Mouse (Mus musculus): ENCODE data around the gene Nr1h2. TPM values are rescaled to one million over a fixed set of nuclear protein-coding genes. Genes with fewer than 3 reads are reported as not detected.

Gene Nr1h2
- polyA plus RNA-seq, 1 experiment from 2014 or later, result 57.8 TPM

- no peak for ATAC-seq (ENCODE audit: insufficient number of reproducible peaks, insufficient read depth, low FRiP score, low read depth)
- Histone ChIP-seq H3K9me3 (ENCODE audit: control insufficient read depth, low read length) (no peaks in the 10 kb centered on the region), H3K27ac (replicated peaks in 1 of 2; ENCODE audit: control insufficient read depth in 1 of 2, insufficient read depth in 1 of 2, low read depth in 2 of 2, low read length in 2 of 2) (no peak overlapping the region), H3K4me1 (ENCODE audit: control insufficient read depth in 2 of 2, insufficient read depth in 2 of 2, low read length in 2 of 2) (peaks cover 17 to 19% of the 10 kb centered on the region in 2 experiments), H3K4me2 (ENCODE audit: low read length) (no peak overlapping the region), H3K27me3 (ENCODE audit: control insufficient read depth, insufficient read depth, low read length) (peaks cover 51% of the 10 kb centered on the region), H3K4me3 (ENCODE audit: control insufficient read depth in 1 of 2, insufficient read depth in 1 of 2, low read depth in 1 of 2, low read length in 2 of 2) (no peak overlapping the region), H3K9ac (ENCODE audit: low read length) (no peak overlapping the region), H3K36me3 (ENCODE audit: control insufficient read depth, insufficient read depth, low read length) (no peaks in the 10 kb centered on the region)
- 81% methylated on average over 14 of the region's 14 CpGs for WGBS
These were observed 27.2 kb downstream of the Nr1h2 start for GRCm38 (mm10) chr7:44526414-44527154.

DNA sequence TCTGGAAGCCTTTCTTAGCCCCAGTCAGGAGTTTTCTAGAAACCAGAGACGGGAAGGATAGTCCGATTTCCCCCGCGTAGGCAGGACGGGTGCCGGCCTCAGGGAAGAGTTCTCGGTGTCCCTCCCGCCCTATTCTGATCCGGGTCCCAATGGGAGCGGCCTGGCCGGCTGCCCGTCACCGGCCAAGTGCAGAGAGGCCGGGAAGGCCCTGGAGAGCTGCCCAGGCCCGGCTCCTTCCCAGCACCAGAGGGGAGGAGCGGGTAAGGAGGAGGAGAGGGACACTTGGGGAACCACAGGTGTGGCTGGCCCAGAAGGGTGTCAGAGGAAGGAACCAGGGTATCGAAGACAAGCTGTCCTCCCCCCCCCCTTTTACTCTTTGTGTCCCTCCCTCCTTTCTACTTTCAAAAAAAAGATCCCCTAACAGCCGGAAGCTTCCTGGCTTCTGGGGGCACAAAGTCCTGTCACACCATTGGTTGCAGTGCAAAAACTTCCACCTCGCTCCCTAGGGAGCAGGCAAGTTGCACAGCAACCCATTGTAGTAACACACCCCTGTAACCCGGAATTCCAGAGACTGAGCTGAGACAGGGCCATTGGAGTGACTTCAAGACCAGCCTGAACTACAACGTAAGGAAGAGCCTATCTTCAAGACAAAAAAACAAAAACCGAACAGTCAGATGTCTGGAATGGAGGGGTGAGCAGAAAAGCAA is 28.5 kb downstream of the Nr1h2 start:
- peak overlapping the region; percentile 57 for H3K4me2 ChIP-seq (ENCODE audit: low read length)
- H3K9me3 ChIP-seq (ENCODE audit: control insufficient read depth, low read length), result no peaks in the 10 kb centered on the region
- H3K27me3 ChIP-seq (ENCODE audit: control insufficient read depth, insufficient read depth, low read length), result peaks cover 61% of the 10 kb centered on the region
- H3K4me1 ChIP-seq (ENCODE audit: control insufficient read depth in 2 of 2, insufficient read depth in 2 of 2, low read length in 2 of 2), result peaks cover 17 to 20% of the 10 kb centered on the region in 2 experiments
- no peaks in the 10 kb centered on the region for H3K36me3 ChIP-seq (ENCODE audit: control insufficient read depth, insufficient read depth, low read length)
- WGBS, result 12% methylated on average over 22 of the region's 22 CpGs
- peak; percentile 66 for ATAC-seq (ENCODE audit: insufficient number of reproducible peaks, insufficient read depth, low FRiP score, low read depth)
- peak overlapping the region; percentile 70 for H3K9ac ChIP-seq (ENCODE audit: low read length)
- H3K4me3 ChIP-seq (ENCODE audit: control insufficient read depth in 1 of 2, insufficient read depth in 1 of 2, low read depth in 1 of 2, low read length in 2 of 2), result peak overlapping the region in 1 of 2 experiments; percentile 2; a peak in 2 of 4 replicates
- peak overlapping the region in 1 of 2 experiments; percentile 24; a peak in 1 of 4 replicates for H3K27ac ChIP-seq (replicated peaks in 1 of 2; ENCODE audit: control insufficient read depth in 1 of 2, insufficient read depth in 1 of 2, low read depth in 2 of 2, low read length in 2 of 2)

DNA sequence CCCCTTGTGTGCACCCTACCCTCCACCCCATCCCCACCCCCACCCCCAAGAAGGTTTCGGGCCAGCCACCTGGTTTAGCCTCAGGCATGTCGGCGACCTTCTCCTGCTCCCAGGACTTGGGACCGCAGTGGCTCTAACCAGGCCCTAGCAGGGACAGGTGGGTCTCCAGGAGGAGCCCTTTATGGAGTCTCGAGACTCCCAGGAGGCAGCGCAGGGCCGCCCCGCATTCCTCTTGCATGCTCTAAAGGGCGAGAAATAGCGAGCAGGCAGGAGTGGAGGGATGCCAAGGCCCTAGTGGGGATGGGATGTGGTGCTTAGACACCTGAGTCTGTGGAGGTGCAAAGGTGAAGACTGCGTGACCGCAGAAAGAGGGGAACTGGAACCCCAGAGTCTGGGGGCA is 29.2 kb downstream of the Nr1h2 start, which contains the start of gene Mybpc2:
TSS of gene Mybpc2 (minus strand) at position 155 of the 400 bp plus-strand sequence.
- H3K36me3 ChIP-seq (ENCODE audit: control insufficient read depth, insufficient read depth, low read length), result no peaks in the 10 kb centered on the region
- no peak for ATAC-seq (ENCODE audit: insufficient number of reproducible peaks, insufficient read depth, low FRiP score, low read depth)
- H3K4me3 ChIP-seq (ENCODE audit: control insufficient read depth in 1 of 2, insufficient read depth in 1 of 2, low read depth in 1 of 2, low read length in 2 of 2), result peak within 1 kb of the TSS in 1 of 2 experiments; percentile 2; a peak in 2 of 4 replicates
- peaks cover 56% of the 10 kb centered on the region for H3K27me3 ChIP-seq (ENCODE audit: control insufficient read depth, insufficient read depth, low read length)
- no peaks in the 10 kb centered on the region for H3K9me3 ChIP-seq (ENCODE audit: control insufficient read depth, low read length)
- peak within 1 kb of the TSS; percentile 57 for H3K4me2 ChIP-seq (ENCODE audit: low read length)
- peak within 1 kb of the TSS; percentile 70 for H3K9ac ChIP-seq (ENCODE audit: low read length)
- 25% methylated on average over 12 of the region's 12 CpGs for WGBS
- peaks cover 17 to 20% of the 10 kb centered on the region in 2 experiments for H3K4me1 ChIP-seq (ENCODE audit: control insufficient read depth in 2 of 2, insufficient read depth in 2 of 2, low read length in 2 of 2)
- peak within 1 kb of the TSS; percentile 10 to 24; a peak in 1 of 4 replicates for H3K27ac ChIP-seq (replicated peaks in 1 of 2; ENCODE audit: control insufficient read depth in 1 of 2, insufficient read depth in 1 of 2, low read depth in 2 of 2, low read length in 2 of 2)

DNA sequence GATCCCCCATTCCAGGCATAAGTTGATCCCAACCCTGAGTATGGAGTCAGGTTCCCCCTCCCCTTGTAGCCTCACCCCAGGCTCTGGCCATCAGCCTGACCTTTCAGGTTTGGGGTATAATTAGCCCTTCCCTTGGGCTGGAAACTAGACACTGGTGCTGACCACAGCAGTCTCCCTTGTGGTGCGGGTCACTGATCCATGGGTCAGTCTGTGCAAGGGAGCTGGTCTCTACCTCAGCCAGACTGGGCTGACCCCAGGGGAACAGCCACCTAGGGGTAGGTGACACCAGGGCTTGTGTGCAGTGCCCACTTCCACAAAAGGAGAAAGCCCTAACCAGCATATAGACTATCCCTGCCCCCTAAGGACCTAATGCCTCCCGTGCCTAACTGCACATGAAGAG is 30.7 kb downstream of the Nr1h2 start:
- ATAC-seq (ENCODE audit: insufficient number of reproducible peaks, insufficient read depth, low FRiP score, low read depth), result no peak
- no peaks in the 10 kb centered on the region for H3K36me3 ChIP-seq (ENCODE audit: control insufficient read depth, insufficient read depth, low read length)
- no peak overlapping the region for H3K4me2 ChIP-seq (ENCODE audit: low read length)
- no peaks in the 10 kb centered on the region for H3K9me3 ChIP-seq (ENCODE audit: control insufficient read depth, low read length)
- H3K27ac ChIP-seq (replicated peaks in 1 of 2; ENCODE audit: control insufficient read depth in 1 of 2, insufficient read depth in 1 of 2, low read depth in 2 of 2, low read length in 2 of 2), result no peak overlapping the region
- H3K27me3 ChIP-seq (ENCODE audit: control insufficient read depth, insufficient read depth, low read length), result peaks cover 50% of the 10 kb centered on the region
- WGBS, result 69% methylated on average over 2 of the region's 2 CpGs
- peaks cover 15 to 17% of the 10 kb centered on the region in 2 experiments for H3K4me1 ChIP-seq (ENCODE audit: control insufficient read depth in 2 of 2, insufficient read depth in 2 of 2, low read length in 2 of 2)
- H3K4me3 ChIP-seq (ENCODE audit: control insufficient read depth in 1 of 2, insufficient read depth in 1 of 2, low read depth in 1 of 2, low read length in 2 of 2), result no peak overlapping the region
- no peak overlapping the region for H3K9ac ChIP-seq (ENCODE audit: low read length)

GRCm38 (mm10) chr7:44521710-44522109 is 32.0 kb downstream of the Nr1h2 start:
- H3K27me3 ChIP-seq (ENCODE audit: control insufficient read depth, insufficient read depth, low read length), result peaks cover 56% of the 10 kb centered on the region
- peaks cover 13 to 14% of the 10 kb centered on the region in 2 experiments for H3K4me1 ChIP-seq (ENCODE audit: control insufficient read depth in 2 of 2, insufficient read depth in 2 of 2, low read length in 2 of 2)
- no peak; the same call in 1 of the 2 replicates for ATAC-seq (ENCODE audit: insufficient number of reproducible peaks, insufficient read depth, low FRiP score, low read depth)
- H3K27ac ChIP-seq (replicated peaks in 1 of 2; ENCODE audit: control insufficient read depth in 1 of 2, insufficient read depth in 1 of 2, low read depth in 2 of 2, low read length in 2 of 2), result no peak overlapping the region
- H3K36me3 ChIP-seq (ENCODE audit: control insufficient read depth, insufficient read depth, low read length), result no peaks in the 10 kb centered on the region
- H3K4me3 ChIP-seq (ENCODE audit: control insufficient read depth in 1 of 2, insufficient read depth in 1 of 2, low read depth in 1 of 2, low read length in 2 of 2), result no peak overlapping the region
- 2% methylated on average over 20 of the region's 20 CpGs for WGBS
- peak overlapping the region; percentile 34; the same call in 1 of the 2 replicates for H3K4me2 ChIP-seq (ENCODE audit: low read length)
- no peaks in the 10 kb centered on the region for H3K9me3 ChIP-seq (ENCODE audit: control insufficient read depth, low read length)
- H3K9ac ChIP-seq (ENCODE audit: low read length), result peak overlapping the region; percentile 27; the same call in 1 of the 2 replicates

GRCm38 (mm10) chr7:44520990-44521389 is 32.8 kb downstream of the Nr1h2 start:
- H3K36me3 ChIP-seq (ENCODE audit: control insufficient read depth, insufficient read depth, low read length), result no peaks in the 10 kb centered on the region
- H3K4me2 ChIP-seq (ENCODE audit: low read length), result no peak overlapping the region
- H3K9me3 ChIP-seq (ENCODE audit: control insufficient read depth, low read length), result no peaks in the 10 kb centered on the region
- no peak overlapping the region for H3K27ac ChIP-seq (replicated peaks in 1 of 2; ENCODE audit: control insufficient read depth in 1 of 2, insufficient read depth in 1 of 2, low read depth in 2 of 2, low read length in 2 of 2)
- WGBS, result 72% methylated on average over 3 of the region's 3 CpGs
- peaks cover 51% of the 10 kb centered on the region for H3K27me3 ChIP-seq (ENCODE audit: control insufficient read depth, insufficient read depth, low read length)
- H3K9ac ChIP-seq (ENCODE audit: low read length), result no peak overlapping the region
- H3K4me1 ChIP-seq (ENCODE audit: control insufficient read depth in 2 of 2, insufficient read depth in 2 of 2, low read length in 2 of 2), result peaks cover 13 to 14% of the 10 kb centered on the region in 2 experiments
- H3K4me3 ChIP-seq (ENCODE audit: control insufficient read depth in 1 of 2, insufficient read depth in 1 of 2, low read depth in 1 of 2, low read length in 2 of 2), result no peak overlapping the region
- ATAC-seq (ENCODE audit: insufficient number of reproducible peaks, insufficient read depth, low FRiP score, low read depth), result no peak

DNA sequence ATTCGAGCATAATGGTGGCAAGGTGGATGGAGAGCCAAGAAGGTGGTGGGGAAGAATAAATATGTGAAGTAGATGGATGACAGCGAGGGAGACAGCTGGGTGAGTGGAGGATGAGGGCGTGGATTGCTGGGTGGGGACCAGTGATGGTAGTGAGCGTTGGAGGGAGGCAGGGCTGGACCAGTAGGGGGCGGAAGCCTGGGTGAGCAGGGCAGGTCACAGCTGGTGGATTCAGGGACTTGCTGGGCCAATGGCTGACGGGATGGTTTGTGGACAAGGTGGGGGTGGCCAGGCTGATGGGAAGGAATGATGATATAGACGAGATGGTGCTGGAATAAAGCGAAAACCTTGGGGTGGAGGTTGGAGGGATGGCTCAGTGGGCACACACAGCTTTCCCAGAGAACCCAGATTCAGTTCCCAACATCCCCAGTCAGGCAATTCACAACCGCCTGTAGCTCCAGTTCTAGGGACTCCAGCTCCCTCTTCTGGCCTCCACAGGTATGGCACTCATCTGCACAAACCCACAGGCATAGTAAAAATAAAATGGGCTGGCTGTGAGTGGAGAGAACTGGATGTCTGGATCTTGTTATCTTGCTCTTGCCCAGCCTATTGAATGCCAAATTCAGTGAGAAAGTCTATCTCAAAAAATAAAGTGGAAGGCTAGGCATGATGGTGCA is 34.4 kb downstream of the Nr1h2 start:
- H3K36me3 ChIP-seq (ENCODE audit: control insufficient read depth, insufficient read depth, low read length), result no peaks in the 10 kb centered on the region
- WGBS, result 66% methylated on average over 9 of the region's 9 CpGs
- peaks cover 2 to 3% of the 10 kb centered on the region in 2 experiments; a peak in 2 of 4 replicates for H3K4me1 ChIP-seq (ENCODE audit: control insufficient read depth in 2 of 2, insufficient read depth in 2 of 2, low read length in 2 of 2)
- H3K27ac ChIP-seq (replicated peaks in 1 of 2; ENCODE audit: control insufficient read depth in 1 of 2, insufficient read depth in 1 of 2, low read depth in 2 of 2, low read length in 2 of 2), result no peak overlapping the region
- H3K27me3 ChIP-seq (ENCODE audit: control insufficient read depth, insufficient read depth, low read length), result peaks cover 56% of the 10 kb centered on the region
- no peak overlapping the region for H3K4me3 ChIP-seq (ENCODE audit: control insufficient read depth in 1 of 2, insufficient read depth in 1 of 2, low read depth in 1 of 2, low read length in 2 of 2)
- no peaks in the 10 kb centered on the region for H3K9me3 ChIP-seq (ENCODE audit: control insufficient read depth, low read length)
- no peak overlapping the region for H3K9ac ChIP-seq (ENCODE audit: low read length)
- H3K4me2 ChIP-seq (ENCODE audit: low read length), result no peak overlapping the region
- no peak for ATAC-seq (ENCODE audit: insufficient number of reproducible peaks, insufficient read depth, low FRiP score, low read depth)
